Mouse (Mus musculus): ENCODE results near the gene Tmigd3.

- TF ChIP-seq POLR2A (IDR thresholded peaks at IDR 0.05; ENCODE audit: borderline replicate concordance, insufficient read depth, low read length) (no peak), CTCF (IDR thresholded peaks at IDR 0.05; ENCODE audit: borderline replicate concordance, insufficient read depth, low read depth, low read length) (no peak)
These were observed at the start of gene Tmigd3, which contains the start of gene Adora3 for GRCm38 (mm10) chr3:105870558-105870957.

All from cerebellum, adult 2 months (tissue).